Mouse (Mus musculus) embryonic facial prominence, embryonic 10.5 days (tissue): ENCODE results near the gene Olfr1034. TPM values are rescaled to one million over a fixed set of nuclear protein-coding genes. Genes with fewer than 3 reads are reported as not detected.
A peak's percentile ranks its signal among the peaks of the same experiment; 100 is the strongest.
"Not testable (repeated sequence)": the region's sequence is repeated elsewhere in the genome, so short reads cannot be mapped to it uniquely, and the experiment has no call there.

Source experiments
- DNase-seq: peaks from one replicate; pipeline ENCODE4 v3.0.0-alpha.2; 2017; ENCODE audit warnings: low spot score
- H3K27ac ChIP-seq: fragments of 300-500 bp; sonication (generic); replicated peaks from 2 replicates; pipeline ENCODE4 v1.5.1; 2016; ENCODE audit warnings: mild to moderate bottlenecking
- H3K27me3 ChIP-seq: fragments of 300-500 bp; sonication (generic); replicated peaks from 2 replicates; pipeline ENCODE4 v1.6.1; 2016; ENCODE audit warnings: low read depth, mild to moderate bottlenecking; ENCODE audit not compliant: poor library complexity, severe bottlenecking
- H3K36me3 ChIP-seq: fragments of 300-500 bp; sonication (generic); replicated peaks from 2 replicates; pipeline ENCODE4 v1.6.1; 2016; ENCODE audit warnings: mild to moderate bottlenecking, moderate library complexity
- H3K4me1 ChIP-seq: fragments of 300-500 bp; sonication (generic); 2 replicates; pipeline ENCODE4 v1.6.1; 2016
- H3K4me3 ChIP-seq: fragments of 300-500 bp; sonication (generic); 2 replicates; pipeline ENCODE4 v1.5.1; 2016; ENCODE audit warnings: mild to moderate bottlenecking, moderate library complexity
- H3K9me3 ChIP-seq: fragments of 300-500 bp; sonication (generic); 2 replicates; pipeline ENCODE4 v1.6.1; 2016; ENCODE audit warnings: mild to moderate bottlenecking
- WGBS: fragments of 180-500 bp; shearing (Covaris S2); methylation state at CpG from one replicate; pipeline ENCODE4 v1.1.7; 2016; 5-methylcytosine and 5-hydroxymethylcytosine counted together
- polyA plus RNA-seq: library from polyadenylated mRNA; unstranded; fragments of >200 nt; fragmentation: Nextera tagmentation; extraction: Ambion mirVana; gene quantifications from 2 replicates; pipeline ENCODE4 v1.2.1, GENCODE M21; 2016

Gene Olfr1034
- not detected in 2 replicates for polyA plus RNA-seq

DNA sequence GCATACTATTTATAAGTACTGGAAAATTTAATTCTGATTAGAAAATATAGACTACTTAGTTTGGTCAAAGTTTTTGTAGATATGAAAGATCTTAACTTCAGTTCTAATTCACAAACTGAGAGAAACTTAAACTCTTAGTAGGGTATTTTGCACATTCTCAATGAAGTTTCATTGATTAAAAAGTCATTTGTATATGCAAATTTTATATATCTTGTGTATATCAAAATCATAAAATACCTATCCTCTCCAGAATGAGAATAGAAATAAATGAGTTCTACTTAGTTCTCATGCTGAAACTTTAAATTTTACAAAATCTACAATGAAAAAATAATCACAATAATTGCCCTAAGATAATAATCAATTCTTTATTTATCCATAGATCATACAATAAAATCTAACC, at the start of gene Olfr1034:
Gene Olfr1034 (plus strand): TSS at position 301 of the 400 bp plus-strand sequence.
- H3K9me3 ChIP-seq, result no peaks in the 10 kb centered on the region

GRCm38 (mm10) chr2:86005240-86005639, 40.4 kb upstream of the Olfr1034 start, which contains the start of gene Olfr1032:
Olfr1032 (plus strand) TSS chr2:86005540.
- WGBS, result 88% methylated on average over 7 of the region's 7 CpGs
- no peak within 1 kb of the TSS for H3K4me3 ChIP-seq
- no peaks in the 10 kb centered on the region for H3K9me3 ChIP-seq
- no peak within 1 kb of the TSS for H3K27ac ChIP-seq
- no peak for DNase-seq
- H3K4me1 ChIP-seq, result no peaks in the 10 kb centered on the region
- no peaks in the 10 kb centered on the region for H3K36me3 ChIP-seq
- H3K27me3 ChIP-seq, result no peaks in the 10 kb centered on the region

More for the DNA sequence above, at the start of gene Olfr1034:
- Histone ChIP-seq H3K36me3 (no peaks in the 10 kb centered on the region), H3K4me3 (no peak within 1 kb of the TSS), H3K27ac (no peak within 1 kb of the TSS), H3K27me3 (no peaks in the 10 kb centered on the region), H3K4me1 (no peaks in the 10 kb centered on the region)
- DNase-seq, result no peak

DNA sequence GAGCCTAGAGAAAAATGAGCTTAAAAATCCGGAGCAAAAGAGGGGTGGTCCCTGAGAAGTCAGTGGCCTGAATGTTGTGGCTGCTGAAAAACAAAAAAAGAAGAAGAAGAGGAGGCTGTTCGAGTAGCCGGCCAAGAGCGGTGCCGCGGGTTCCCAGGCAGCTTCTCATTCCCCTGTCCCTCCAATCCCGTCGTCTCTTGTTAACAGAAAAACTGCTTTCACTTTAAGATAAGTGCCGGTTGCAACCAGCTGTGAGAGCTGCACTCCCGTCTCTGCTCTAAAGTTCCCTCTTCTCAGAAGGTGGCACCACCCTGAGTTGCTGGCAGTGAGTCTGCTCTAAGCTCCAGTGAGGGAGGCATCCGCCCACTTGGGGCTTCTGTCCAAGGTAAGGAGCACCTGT, 25.3 kb upstream of the Olfr1034 start, which contains the start of gene Olfr1033:
Gene Olfr1033 (plus strand): TSS at position 228 of the 400 bp plus-strand sequence.
- not testable (repeated sequence) for H3K9me3 ChIP-seq, H3K27me3 ChIP-seq, H3K4me1 ChIP-seq, H3K36me3 ChIP-seq, H3K27ac ChIP-seq
- peak within 1 kb of the TSS; percentile 48 for H3K4me3 ChIP-seq
- peak; percentile 24 for DNase-seq
- 8% methylated on average over 11 of the region's 11 CpGs for WGBS

- not testable (repeated sequence) for H3K27me3 ChIP-seq, H3K4me1 ChIP-seq, H3K4me3 ChIP-seq, H3K27ac ChIP-seq, DNase-seq, H3K9me3 ChIP-seq, H3K36me3 ChIP-seq
- 77% methylated on average over 8 of the region's 9 CpGs for WGBS
These were observed 24.1 kb upstream of the Olfr1034 start for GRCm38 (mm10) chr2:86021518-86021917.

- DNase-seq, result not testable (repeated sequence)
These were observed 5.1 kb downstream of the Olfr1034 start for GRCm38 (mm10) chr2:86050777-86051176.

DNA sequence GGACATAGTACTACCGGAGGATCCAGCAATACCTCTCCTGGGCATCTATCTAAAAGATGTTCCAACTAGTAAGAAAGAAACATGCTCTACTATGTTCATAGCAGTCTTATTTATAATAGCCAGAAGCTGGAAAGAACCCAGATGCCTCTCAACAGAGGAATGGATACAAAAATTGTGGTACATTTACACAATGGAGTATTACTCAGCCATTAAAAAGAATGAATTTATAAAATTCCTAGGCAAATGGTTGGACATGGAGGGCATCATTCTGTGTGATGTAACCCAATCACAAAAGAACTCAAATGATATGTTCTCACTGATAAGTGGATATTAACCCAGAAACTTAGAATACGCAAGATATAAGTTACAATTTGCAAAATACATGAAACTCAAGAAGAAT, 18.1 kb downstream of the Olfr1034 start:
- H3K4me3 ChIP-seq, H3K4me1 ChIP-seq, H3K27ac ChIP-seq, H3K27me3 ChIP-seq, DNase-seq, H3K36me3 ChIP-seq, H3K9me3 ChIP-seq: not testable (repeated sequence)
- 96% methylated on average over 2 of the region's 2 CpGs for WGBS

More at GRCm38 (mm10) chr2:86050777-86051176, 5.1 kb downstream of the Olfr1034 start:
- H3K36me3 ChIP-seq, H3K4me3 ChIP-seq, H3K27ac ChIP-seq, H3K27me3 ChIP-seq, H3K9me3 ChIP-seq, H3K4me1 ChIP-seq: not testable (repeated sequence)

DNA sequence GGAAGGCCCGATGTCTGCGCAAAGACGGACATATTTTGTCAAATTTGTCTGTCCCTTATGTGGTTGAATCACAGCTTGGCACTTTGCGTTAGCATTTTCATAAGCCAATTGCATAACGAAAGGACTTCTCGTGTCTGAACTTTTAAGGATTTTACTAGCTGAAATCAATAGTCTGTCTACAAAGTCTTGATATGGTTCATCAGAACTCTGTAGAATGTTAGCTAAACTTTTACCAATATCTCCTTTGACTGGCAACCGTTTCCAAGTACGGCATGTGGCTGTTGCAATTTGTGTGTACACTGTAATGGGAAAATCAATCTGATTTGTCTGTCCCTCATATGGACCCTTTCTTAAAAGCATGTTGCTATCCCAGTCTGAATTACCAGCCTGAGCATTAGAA, 24.5 kb downstream of the Olfr1034 start:
- no peak overlapping the region for H3K27ac ChIP-seq
- H3K9me3 ChIP-seq, result no peaks in the 10 kb centered on the region
- no peaks in the 10 kb centered on the region for H3K4me1 ChIP-seq
- no peak for DNase-seq
- no peaks in the 10 kb centered on the region for H3K36me3 ChIP-seq
- H3K27me3 ChIP-seq, result no peaks in the 10 kb centered on the region
- no peak overlapping the region for H3K4me3 ChIP-seq
- WGBS, result 96% methylated on average over 8 of the region's 8 CpGs

DNA sequence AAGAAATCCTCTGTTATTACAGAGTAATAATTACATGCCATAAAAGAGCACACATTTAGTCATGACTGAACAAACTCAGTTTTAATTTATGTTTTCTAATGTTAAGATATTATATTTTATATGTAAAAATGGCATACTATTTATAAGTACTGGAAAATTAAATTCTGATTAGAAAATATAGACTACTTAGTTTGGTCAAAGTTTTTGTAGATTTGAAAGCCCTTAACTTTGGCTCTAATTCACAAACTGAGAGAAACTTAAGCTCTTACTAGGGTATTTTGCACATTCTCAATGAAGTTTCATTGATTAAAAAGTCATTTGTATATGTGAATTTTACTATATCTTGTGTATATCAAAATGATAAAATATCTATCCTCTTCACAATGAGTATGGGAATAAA, 28.0 kb downstream of the Olfr1034 start, which contains the start of gene Olfr1036:
Gene Olfr1036 (plus strand): TSS at position 301 of the 400 bp plus-strand sequence.
- H3K4me1 ChIP-seq, H3K27ac ChIP-seq, H3K27me3 ChIP-seq, H3K4me3 ChIP-seq, DNase-seq, H3K9me3 ChIP-seq, H3K36me3 ChIP-seq: not testable (repeated sequence)

DNA sequence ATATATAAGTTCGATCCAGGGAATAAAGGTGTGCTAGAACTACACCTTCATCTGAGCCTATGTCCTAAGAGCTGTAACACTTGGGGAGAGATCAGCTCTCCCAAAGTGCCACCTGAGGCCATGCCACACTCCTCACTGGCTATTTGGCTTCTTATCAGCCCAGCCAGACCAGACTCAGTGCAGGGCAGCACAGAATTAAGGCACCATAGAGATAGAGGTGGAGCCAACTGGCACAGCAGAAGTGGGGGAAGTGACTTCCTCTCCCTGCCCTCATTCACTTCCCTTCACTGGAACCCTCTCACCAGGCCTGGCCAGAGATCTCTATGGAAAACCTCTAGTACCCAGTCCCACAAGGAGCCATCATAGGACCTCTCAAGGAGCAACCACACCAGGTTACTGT, 34.8 kb downstream of the Olfr1034 start:
- WGBS, result 80% methylated on average over 1 of the region's 1 CpGs
- not testable (repeated sequence) for H3K4me1 ChIP-seq, H3K36me3 ChIP-seq

DNA sequence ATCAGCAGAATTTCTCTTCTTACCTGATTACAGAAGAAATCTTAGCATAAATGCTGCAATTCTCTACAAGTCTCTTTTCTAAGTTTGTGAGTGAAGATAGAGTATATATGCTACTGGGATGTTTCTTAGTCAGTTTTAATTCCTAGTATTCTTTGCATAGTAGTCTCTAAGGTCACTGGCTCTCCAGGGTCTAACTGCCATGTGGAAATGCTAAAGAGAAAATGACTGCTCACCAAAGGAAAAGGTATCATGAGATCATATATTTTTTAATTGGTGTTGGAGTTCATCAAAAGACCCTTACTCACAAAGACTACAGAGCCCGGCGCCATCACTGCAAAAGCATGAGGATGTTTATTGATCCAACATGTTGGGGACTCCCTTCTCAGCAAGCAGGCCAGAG, 41.6 kb downstream of the Olfr1034 start, which contains the start of gene Olfr1037:
Gene Olfr1037 (minus strand): TSS at position 101 of the 400 bp plus-strand sequence.
- H3K4me3 ChIP-seq, result no peak within 1 kb of the TSS
- 86% methylated on average over 2 of the region's 2 CpGs for WGBS

More for the DNA sequence above, 34.8 kb downstream of the Olfr1034 start:
- DNase-seq, H3K27me3 ChIP-seq, H3K4me3 ChIP-seq, H3K27ac ChIP-seq, H3K9me3 ChIP-seq: not testable (repeated sequence)

More for the DNA sequence above, 41.6 kb downstream of the Olfr1034 start, which contains the start of gene Olfr1037:
- no peak for DNase-seq
- Histone ChIP-seq H3K4me1 (no peaks in the 10 kb centered on the region), H3K27me3 (no peaks in the 10 kb centered on the region), H3K36me3 (no peaks in the 10 kb centered on the region), H3K9me3 (no peaks in the 10 kb centered on the region), H3K27ac (no peak within 1 kb of the TSS)

Other genes starting within 250 kb of the Olfr1034 start
- not detected in 2 replicates for gene Olfr1016, start 243.3 kb upstream of the Olfr1034 start, polyA plus RNA-seq
- not detected in 2 replicates for gene Olfr1018, start 227.4 kb upstream of the Olfr1034 start, polyA plus RNA-seq
- gene Olfr1019, start 200.4 kb upstream of the Olfr1034 start, polyA plus RNA-seq, result not detected in 2 replicates
- gene Olfr1020, start 198.8 kb upstream of the Olfr1034 start, polyA plus RNA-seq, result not detected in 2 replicates
- not detected in 2 replicates for gene Olfr1022, start 177.3 kb upstream of the Olfr1034 start, polyA plus RNA-seq
- not detected in 2 replicates for gene Olfr1023, start 160.2 kb upstream of the Olfr1034 start, polyA plus RNA-seq
- gene Olfr1024, start 140.8 kb upstream of the Olfr1034 start, polyA plus RNA-seq, result not detected in 2 replicates
- not detected in 2 replicates for gene Olfr1025-ps1, start 130.7 kb upstream of the Olfr1034 start, polyA plus RNA-seq
- not detected in 2 replicates for gene Olfr1026, start 124.3 kb upstream of the Olfr1034 start, polyA plus RNA-seq
- gene Olfr1028, start 95.4 kb upstream of the Olfr1034 start, polyA plus RNA-seq, result not detected in 2 replicates
- not detected in 2 replicates for gene Olfr1029, start 72.0 kb upstream of the Olfr1034 start, polyA plus RNA-seq
- not detected in 2 replicates for gene Olfr1030, start 66.6 kb upstream of the Olfr1034 start, polyA plus RNA-seq
- not detected in 2 replicates for gene Olfr1031, start 55.6 kb upstream of the Olfr1034 start, polyA plus RNA-seq
- not detected in 2 replicates for gene Olfr1032, start 40.3 kb upstream of the Olfr1034 start, polyA plus RNA-seq
- gene Olfr1033, start 25.2 kb upstream of the Olfr1034 start, polyA plus RNA-seq, result not detected in 2 replicates
- gene Olfr1036, start 28.1 kb downstream of the Olfr1034 start, polyA plus RNA-seq, result not detected in 2 replicates
- not detected in 2 replicates for gene Olfr1037, start 41.5 kb downstream of the Olfr1034 start, polyA plus RNA-seq
- gene Olfr1039, start 90.1 kb downstream of the Olfr1034 start, polyA plus RNA-seq, result not detected in 2 replicates
- gene Olfr1040, start 100.9 kb downstream of the Olfr1034 start, polyA plus RNA-seq, result not detected in 2 replicates
- not detected in 2 replicates for gene Olfr1042, start 116.0 kb downstream of the Olfr1034 start, polyA plus RNA-seq
- gene Olfr1043, start 121.7 kb downstream of the Olfr1034 start, polyA plus RNA-seq, result not detected in 2 replicates
- not detected in 2 replicates for gene Olfr1044, start 132.0 kb downstream of the Olfr1034 start, polyA plus RNA-seq
- not detected in 2 replicates for gene Olfr52, start 139.8 kb downstream of the Olfr1034 start, polyA plus RNA-seq
- not detected in 2 replicates for gene Olfr1045, start 157.1 kb downstream of the Olfr1034 start, polyA plus RNA-seq
- gene Olfr1046, start 173.5 kb downstream of the Olfr1034 start, polyA plus RNA-seq, result not detected in 2 replicates
- gene Olfr1047, start 185.5 kb downstream of the Olfr1034 start, polyA plus RNA-seq, result not detected in 2 replicates
- not detected in 2 replicates for gene Olfr1048, start 194.4 kb downstream of the Olfr1034 start, polyA plus RNA-seq
- gene Olfr1049, start 212.5 kb downstream of the Olfr1034 start, polyA plus RNA-seq, result not detected in 2 replicates
- not detected in 2 replicates for gene Olfr1051, start 233.2 kb downstream of the Olfr1034 start, polyA plus RNA-seq
- gene Olfr1052, start 246.6 kb downstream of the Olfr1034 start, polyA plus RNA-seq, result not detected in 2 replicates